Mouse (Mus musculus) thymus, adult 2 months (tissue): ENCODE measurements at regions not wholly inside any gene's neighbourhood (a gene's known extent, or its start where the extent isn't known, plus 50 kb on each side); places are given as distances from the start of the nearest gene placed in this dataset.

Source experiments
- CTCF ChIP-seq: fragments of 200-500 bp; IDR thresholded peaks from 2 replicates; pipeline ENCODE4 v1.5.1; 2012; ENCODE audit warnings: mild to moderate bottlenecking, control low read depth, low read length, moderate library complexity, borderline replicate concordance; ENCODE audit not compliant: control insufficient read depth, poor library complexity, insufficient read depth; ENCODE audit errors: extremely low read depth
- POLR2A ChIP-seq: fragments of 200-500 bp; IDR thresholded peaks from 2 replicates; pipeline ENCODE4 v1.6.1; 2012; ENCODE audit warnings: mild to moderate bottlenecking, low read length, control low read depth, moderate library complexity; ENCODE audit not compliant: control insufficient read depth, poor library complexity, insufficient read depth; ENCODE audit errors: extremely low read depth

DNA sequence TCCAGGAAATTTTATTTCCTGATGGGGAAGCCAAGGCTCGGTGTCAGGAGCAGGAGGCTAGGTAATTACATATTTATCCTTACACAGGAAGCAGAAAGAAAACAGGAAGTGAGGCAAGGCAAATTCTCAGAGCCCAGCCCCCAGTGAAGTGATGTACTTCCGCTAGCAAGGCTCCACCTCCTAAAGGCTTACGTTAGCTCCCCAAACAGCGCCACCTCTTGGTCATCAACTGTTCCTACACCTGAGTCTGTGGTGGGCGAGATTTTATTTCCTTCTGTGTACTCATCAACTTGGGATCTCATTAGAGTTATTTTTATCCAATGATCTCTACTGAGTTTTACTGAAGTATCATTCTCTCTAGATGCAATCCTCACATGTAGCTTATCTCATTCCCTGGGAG, 561.6 kb downstream of the Tmem132b start:
- TF ChIP-seq CTCF (no peak), POLR2A (no peak)
